Mouse (Mus musculus) limb, embryonic 15.5 days (tissue): ENCODE measurements around the gene Klb. TPM values are rescaled to one million over a fixed set of nuclear protein-coding genes. Genes with fewer than 3 reads are reported as not detected.

Experiments used
- ATAC-seq: fragments of 200-750 bp; cut with Nextera tagmentation; 2 replicates; pipeline ENCODE4 v1.8.0; 2017; ENCODE audit warnings: low read depth, moderate TSS enrichment; ENCODE audit not compliant: insufficient number of reproducible peaks, low FRiP score, low TSS enrichment
- H3K27ac ChIP-seq: fragments of 300-500 bp; sonication (generic); 2 replicates; pipeline ENCODE4 v1.5.1; 2015; ENCODE audit warnings: moderate library complexity, mild to moderate bottlenecking, inconsistent platforms
- H3K27me3 ChIP-seq: fragments of 300-500 bp; sonication (generic); 2 replicates; pipeline ENCODE4 v1.6.1; 2015; ENCODE audit warnings: inconsistent platforms
- H3K36me3 ChIP-seq: fragments of 300-500 bp; sonication (generic); 2 replicates; pipeline ENCODE4 v1.6.1; 2015; ENCODE audit warnings: inconsistent platforms
- H3K4me1 ChIP-seq: fragments of 300-500 bp; sonication (generic); 2 replicates; pipeline ENCODE4 v1.6.1; 2015; ENCODE audit warnings: inconsistent platforms
- H3K4me2 ChIP-seq: fragments of 300-500 bp; sonication (generic); 2 replicates; pipeline ENCODE4 v1.6.1; 2015; ENCODE audit warnings: mild to moderate bottlenecking, inconsistent platforms
- H3K4me3 ChIP-seq: fragments of 300-500 bp; sonication (generic); 2 replicates; pipeline ENCODE4 v1.5.1; 2015; ENCODE audit warnings: mild to moderate bottlenecking, inconsistent platforms
- H3K9ac ChIP-seq: fragments of 300-500 bp; sonication (generic); 2 replicates; pipeline ENCODE4 v1.6.1; 2015; ENCODE audit warnings: inconsistent platforms
- H3K9me3 ChIP-seq: fragments of 300-500 bp; sonication (generic); 2 replicates; pipeline ENCODE4 v1.6.1; 2016; ENCODE audit warnings: inconsistent platforms
- WGBS: fragments of 180-500 bp; shearing (Covaris S2); methylation state at CpG from one replicate; pipeline ENCODE4 v1.1.7; 2015; 5-methylcytosine and 5-hydroxymethylcytosine counted together
- polyA plus RNA-seq: library from polyadenylated mRNA; unstranded; fragments of >200 nt; fragmentation: Nextera tagmentation; extraction: Ambion mirVana; gene quantifications from 2 replicates; pipeline ENCODE4 v1.2.1, GENCODE M21; 2015

Klb gene
- polyA plus RNA-seq, 1 experiment from 2014 or later: not detected

DNA sequence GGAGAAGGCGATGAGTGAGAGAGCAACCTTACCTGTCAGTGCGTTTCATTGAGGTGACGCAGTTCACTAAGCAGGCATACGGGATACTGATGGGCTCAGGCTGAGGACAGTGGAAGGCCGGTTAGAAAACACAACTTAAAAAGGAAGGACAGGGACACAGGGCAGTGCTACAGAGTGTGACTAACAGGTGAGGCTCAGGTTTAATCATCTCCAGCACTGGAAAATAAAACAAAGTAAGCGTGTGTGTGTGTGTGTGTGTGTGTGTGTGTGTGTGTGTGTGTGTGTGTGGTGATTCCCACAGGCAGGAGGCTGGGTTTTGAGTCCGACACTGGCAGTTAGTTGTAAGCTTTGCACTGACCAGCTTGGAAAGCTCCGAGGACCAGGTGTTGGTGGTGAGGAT lies 74.7 kb downstream of the Klb start:
- Histone ChIP-seq H3K4me3 (no peak overlapping the region), H3K9ac (no peak overlapping the region), H3K4me2 (no peak overlapping the region), H3K27ac (no peak overlapping the region), H3K27me3 (no peaks in the 10 kb centered on the region), H3K4me1 (no peaks in the 10 kb centered on the region), H3K36me3 (peaks cover 86% of the 10 kb centered on the region), H3K9me3 (no peaks in the 10 kb centered on the region)
- no peak for ATAC-seq
- 94% methylated on average over 8 of the region's 8 CpGs for WGBS

DNA sequence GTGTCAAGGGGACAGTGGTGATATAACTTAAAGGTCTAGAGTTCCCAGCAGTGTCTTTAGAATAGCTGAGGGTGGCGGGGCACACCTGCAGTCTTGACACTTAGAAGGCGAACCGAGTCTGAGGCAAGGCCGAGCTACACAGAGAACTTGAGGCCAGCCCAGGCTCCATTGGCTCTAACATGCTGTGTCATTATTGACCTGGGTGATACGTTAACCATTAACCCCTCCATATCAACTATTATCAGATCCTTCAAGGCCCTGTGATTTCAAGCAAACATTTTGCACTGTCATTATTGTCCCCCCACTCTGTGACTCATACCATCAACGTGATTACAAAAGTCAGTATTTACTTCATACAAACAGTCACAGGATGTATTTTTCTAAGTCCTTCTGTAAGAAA lies 76.1 kb downstream of the Klb start:
- no peak overlapping the region for H3K9ac ChIP-seq
- no peak overlapping the region for H3K27ac ChIP-seq
- 92% methylated on average over 6 of the region's 6 CpGs for WGBS
- H3K36me3 ChIP-seq: peaks cover 73% of the 10 kb centered on the region
- ATAC-seq: no peak
- H3K27me3 ChIP-seq: no peaks in the 10 kb centered on the region
- H3K4me3 ChIP-seq: no peak overlapping the region
- no peaks in the 10 kb centered on the region for H3K4me1 ChIP-seq
- no peaks in the 10 kb centered on the region for H3K9me3 ChIP-seq
- H3K4me2 ChIP-seq: no peak overlapping the region

DNA sequence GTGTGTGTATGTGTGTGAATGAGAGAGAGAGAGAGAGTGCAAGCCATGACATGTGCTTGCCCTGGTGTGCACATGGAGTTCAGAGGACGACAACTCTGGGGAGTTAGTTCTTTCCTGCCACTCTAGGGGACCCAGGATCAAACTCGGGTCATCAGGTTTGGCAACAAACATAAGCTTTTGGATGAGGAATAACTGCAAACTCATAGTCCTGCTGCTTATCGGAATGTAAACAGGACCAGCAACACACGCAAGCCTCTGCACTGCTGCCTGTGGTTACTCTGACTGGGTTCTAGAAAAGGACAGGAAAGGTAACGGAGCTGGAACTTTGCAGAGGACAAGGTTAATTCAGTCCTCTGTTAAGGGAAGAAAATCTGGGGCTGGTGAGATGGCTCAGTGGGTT lies 77.1 kb downstream of the Klb start:
- H3K9ac ChIP-seq: no peak overlapping the region
- no peaks in the 10 kb centered on the region for H3K27me3 ChIP-seq
- no peaks in the 10 kb centered on the region for H3K4me1 ChIP-seq
- H3K4me3 ChIP-seq: no peak overlapping the region
- 92% methylated on average over 5 of the region's 5 CpGs for WGBS
- ATAC-seq: no peak
- no peak overlapping the region for H3K4me2 ChIP-seq
- no peaks in the 10 kb centered on the region for H3K9me3 ChIP-seq
- H3K27ac ChIP-seq: no peak overlapping the region
- peaks cover 67% of the 10 kb centered on the region for H3K36me3 ChIP-seq

DNA sequence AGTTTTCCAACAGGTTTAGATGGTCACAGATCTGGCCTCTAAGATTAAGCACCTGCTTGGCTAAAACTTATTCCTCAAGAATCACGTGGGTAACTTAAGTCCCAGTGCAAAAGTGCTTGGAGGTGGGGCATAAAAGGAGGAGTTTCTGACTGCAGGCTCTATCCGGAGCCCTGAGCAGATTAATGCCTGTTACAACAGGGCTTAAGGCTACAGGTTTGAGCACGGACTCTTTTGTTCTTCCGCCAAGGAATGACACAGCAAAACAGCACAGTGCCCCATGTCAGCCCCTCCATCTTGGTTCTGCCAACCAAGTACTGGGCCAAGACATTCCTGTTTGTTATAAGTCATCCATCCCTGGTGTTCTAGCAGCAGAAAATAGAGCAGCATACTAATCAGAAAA lies 80.2 kb downstream of the Klb start:
- Histone ChIP-seq H3K27me3 (no peaks in the 10 kb centered on the region), H3K27ac (no peak overlapping the region), H3K9ac (no peak overlapping the region), H3K36me3 (peaks cover 38% of the 10 kb centered on the region), H3K4me3 (no peak overlapping the region), H3K9me3 (no peaks in the 10 kb centered on the region), H3K4me2 (no peak overlapping the region), H3K4me1 (peaks cover 6% of the 10 kb centered on the region; the same call in 1 of the 2 replicates)
- ATAC-seq: no peak
- 44% methylated on average over 4 of the region's 4 CpGs for WGBS

DNA sequence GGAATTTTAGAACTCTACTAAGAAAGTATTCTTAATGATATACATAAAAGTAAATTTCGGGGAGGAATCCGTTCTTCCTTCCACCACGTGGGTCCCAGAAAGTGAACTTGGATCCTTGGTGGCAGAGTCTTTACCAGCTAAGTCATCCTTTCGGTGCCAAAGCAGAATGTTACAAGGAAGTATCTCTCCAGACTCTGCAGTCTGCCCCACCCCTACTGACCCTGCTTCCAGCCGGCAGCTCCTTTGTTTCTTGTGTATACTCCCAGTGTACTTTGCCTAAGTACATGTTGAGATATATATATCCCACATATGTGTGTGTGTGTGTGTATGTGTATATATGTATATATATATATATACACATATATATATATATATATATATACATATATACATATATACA lies 81.3 kb downstream of the Klb start:
- 92% methylated on average over 5 of the region's 5 CpGs for WGBS

More for the DNA sequence above, 81.3 kb downstream of the Klb start:
- no peak overlapping the region for H3K4me2 ChIP-seq
- H3K27ac ChIP-seq: no peak overlapping the region
- H3K9ac ChIP-seq: no peak overlapping the region
- H3K4me3 ChIP-seq: no peak overlapping the region
- no peak for ATAC-seq
- H3K36me3 ChIP-seq: peaks cover 27% of the 10 kb centered on the region
- H3K4me1 ChIP-seq: peaks cover 13% of the 10 kb centered on the region; the same call in 1 of the 2 replicates
- no peaks in the 10 kb centered on the region for H3K9me3 ChIP-seq
- no peaks in the 10 kb centered on the region for H3K27me3 ChIP-seq

Other genes starting within 250 kb of the Klb start
- 13.3 and 17.6 TPM in 2 replicates for gene Klhl5, start 240.8 kb upstream of the Klb start, polyA plus RNA-seq
- 6.8 and 8.0 TPM in 2 replicates for gene Wdr19, start 148.6 kb upstream of the Klb start, polyA plus RNA-seq
- gene Rfc1, start 12.6 kb upstream of the Klb start, polyA plus RNA-seq: 85.8 and 98.1 TPM in 2 replicates
- gene Rpl9, start 43.1 kb downstream of the Klb start, polyA plus RNA-seq: 984 and 1,081 TPM in 2 replicates
- gene Lias, start 43.2 kb downstream of the Klb start, polyA plus RNA-seq: 58.9 and 63.0 TPM in 2 replicates
- 125 and 126 TPM in 2 replicates for gene Ugdh, start 87.6 kb downstream of the Klb start, polyA plus RNA-seq
- gene Gm43552, start 144.5 kb downstream of the Klb start, polyA plus RNA-seq: not detected in 2 replicates
- gene Smim14, start 188.9 kb downstream of the Klb start, polyA plus RNA-seq: 150 and 154 TPM in 2 replicates
- gene Ube2k, start 188.9 kb downstream of the Klb start, polyA plus RNA-seq: 169 and 171 TPM in 2 replicates